Mouse (Mus musculus) cortical plate, adult 2 months (tissue): Measurements from ENCODE around the gene Ppp1r16b.

Source experiments
- CTCF ChIP-seq: fragments of 200-500 bp; IDR thresholded peaks from 2 replicates; pipeline ENCODE4 v1.5.1; 2011; ENCODE audit warnings: mild to moderate bottlenecking, control low read depth, low read length; ENCODE audit not compliant: insufficient read depth; ENCODE audit errors: extremely low read depth
- POLR2A ChIP-seq: fragments of 200-500 bp; IDR thresholded peaks from 2 replicates; pipeline ENCODE4 v1.6.1; 2011; ENCODE audit warnings: mild to moderate bottlenecking, low read length, control low read depth; ENCODE audit not compliant: insufficient read depth; ENCODE audit errors: extremely low read depth

DNA sequence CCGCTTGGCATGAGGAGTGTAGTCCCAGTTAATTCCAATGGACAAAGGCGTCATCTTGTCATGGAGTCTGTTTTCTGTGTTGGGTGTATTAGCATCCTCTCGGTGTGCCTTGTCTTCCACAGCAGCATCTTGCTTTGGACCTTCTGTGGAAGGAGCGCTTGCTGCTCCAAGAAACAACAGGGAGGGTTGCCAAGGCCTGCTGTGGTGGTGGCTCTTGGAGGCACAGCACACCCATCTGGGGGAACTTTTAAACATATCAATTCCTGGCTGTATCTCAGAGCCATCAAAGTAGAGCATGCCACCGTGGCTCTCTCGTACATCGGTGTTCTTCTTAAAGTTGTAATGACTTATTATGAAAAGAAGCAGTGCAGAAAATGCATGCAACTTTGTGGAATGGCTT is 13.9 kb downstream of the Ppp1r16b start:
- no peak for TF ChIP-seq CTCF
- no peak for TF ChIP-seq POLR2A
